Mouse (Mus musculus): ENCODE measurements at regions not wholly inside any gene's neighbourhood (a gene's known extent, or its start where the extent isn't known, plus 50 kb on each side); places are given as distances from the start of the nearest gene placed in this dataset.

DNA sequence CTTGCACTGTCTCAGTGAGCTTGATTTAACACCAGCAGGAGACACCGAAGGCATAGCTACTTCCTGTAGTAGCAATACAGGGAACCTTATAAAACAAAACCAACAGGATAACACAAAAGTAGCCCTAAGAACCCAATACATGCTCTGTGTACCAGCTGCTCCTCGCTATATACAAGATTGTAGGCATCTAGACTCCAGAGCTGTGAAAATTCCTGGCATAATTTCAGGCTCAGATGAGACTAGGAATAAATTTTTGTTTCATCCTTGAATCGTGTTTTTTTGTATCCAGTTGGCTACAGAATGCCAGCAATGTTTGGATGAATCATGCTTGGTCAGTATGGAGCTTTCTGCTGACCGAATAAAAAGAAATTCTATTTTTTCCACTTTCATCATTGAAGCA lies 157.9 kb downstream of the Kcnj2 start:
- TF ChIP-seq CTCF (IDR thresholded peaks at IDR 0.05; ENCODE audit: low read depth) (no peak), EP300 (IDR thresholded peaks at IDR 0.05; ENCODE audit: low read depth) (no peak)
